Mouse (Mus musculus): ENCODE results near the gene Zfhx3. TPM values are rescaled to one million over a fixed set of nuclear protein-coding genes. Genes with fewer than 3 reads are reported as not detected.
A peak's percentile ranks its signal among the peaks of the same experiment; 100 is the strongest.

Gene Zfhx3
- total and polyA plus RNA-seq, 2 experiments, result 1.3 to 1.5 TPM

DNA sequence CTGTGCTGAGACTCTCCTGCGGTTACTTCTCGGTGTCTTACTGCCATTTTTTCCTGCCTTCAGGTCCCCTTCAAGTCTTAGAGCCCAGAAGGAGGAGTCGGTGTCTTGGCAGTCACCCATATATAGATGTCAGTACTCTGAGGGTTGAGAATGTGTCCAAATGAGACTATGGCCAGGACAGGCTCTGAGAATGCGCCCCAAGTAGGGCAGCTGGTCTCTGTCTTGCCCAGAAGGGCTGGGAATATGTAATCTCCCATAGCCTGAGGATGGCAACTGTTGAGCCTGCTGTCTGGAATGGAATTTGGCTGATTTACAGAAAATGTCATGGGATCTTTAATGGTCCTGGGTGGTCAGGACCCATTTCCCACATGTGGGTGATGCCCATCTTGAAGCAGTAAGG lies 881.6 kb downstream of the Zfhx3 start:
- WGBS, result 94% methylated on average over 4 of the region's 4 CpGs
- no peaks in the 10 kb centered on the region for H3K4me1 ChIP-seq (ENCODE audit: control insufficient read depth, insufficient read depth, low read length)
- H3K36me3 ChIP-seq (ENCODE audit: control insufficient read depth, insufficient read depth, low read length), result no peaks in the 10 kb centered on the region
- peaks cover 15% of the 10 kb centered on the region for H3K79me2 ChIP-seq (ENCODE audit: control insufficient read depth, insufficient read depth, low read length)
- H3K4me3 ChIP-seq (ENCODE audit: insufficient read depth, low read depth, low read length), result no peak overlapping the region
- TF ChIP-seq CTCF (IDR thresholded peaks at IDR 0.05; ENCODE audit: low read depth, low read length), result no peak
- no peak for TF ChIP-seq POLR2A (IDR thresholded peaks at IDR 0.05; ENCODE audit: extremely low read depth, insufficient read depth, low read length)
- no peak overlapping the region for H3K9ac ChIP-seq (ENCODE audit: low read depth, low read length)
- no peak for DNase-seq (ENCODE audit: extremely low read depth, low read depth, low spot score)
- no peaks in the 10 kb centered on the region for H3K27me3 ChIP-seq (ENCODE audit: control insufficient read depth, insufficient read depth, low read length)
- no peak overlapping the region for H3K27ac ChIP-seq (replicated peaks; ENCODE audit: insufficient read depth, low read depth, low read length)

DNA sequence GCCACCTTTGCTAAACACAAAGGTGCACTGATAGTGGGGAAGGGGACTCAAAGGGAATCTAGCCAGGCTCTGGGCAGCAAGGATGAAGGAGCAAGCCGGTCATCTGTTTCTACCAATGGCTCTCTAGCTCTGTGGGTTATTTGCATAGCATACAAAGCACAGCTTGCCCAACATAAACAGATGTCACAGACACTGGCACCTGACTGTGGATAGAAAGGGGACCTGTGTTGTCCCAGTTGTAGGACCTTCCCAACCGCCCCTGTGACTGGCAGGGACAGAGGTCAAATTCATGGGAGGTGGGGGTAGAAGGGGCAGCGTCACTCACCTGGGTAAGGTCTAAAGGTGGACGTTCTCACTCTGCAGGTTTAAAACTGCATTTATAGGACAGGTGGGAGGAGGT lies 884.0 kb downstream of the Zfhx3 start:
- no peak for DNase-seq (ENCODE audit: extremely low read depth, low read depth, low spot score)
- H3K36me3 ChIP-seq (ENCODE audit: control insufficient read depth, insufficient read depth, low read length), result no peaks in the 10 kb centered on the region

DNA sequence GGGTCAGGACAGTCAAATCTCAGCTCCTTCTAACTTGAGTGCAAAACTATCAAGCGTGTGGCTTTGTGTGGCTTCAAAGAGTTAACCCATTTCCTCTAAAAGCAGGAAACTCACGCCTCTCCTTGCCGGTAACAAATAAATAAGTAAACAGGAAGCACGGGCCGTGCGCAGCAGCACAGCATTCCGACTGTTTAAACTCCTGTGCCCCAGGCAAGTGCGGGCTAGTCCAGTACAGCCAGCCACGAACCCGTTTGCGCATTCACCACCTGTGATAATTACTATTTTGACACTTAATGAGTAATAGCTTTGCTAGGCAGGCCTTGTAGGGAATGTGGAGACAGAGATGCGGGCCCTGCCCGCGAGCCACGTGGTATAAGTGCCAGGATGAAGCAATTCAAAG lies 885.0 kb downstream of the Zfhx3 start:
- Histone ChIP-seq H3K27me3 (ENCODE audit: control insufficient read depth, insufficient read depth, low read length) (no peaks in the 10 kb centered on the region), H3K27ac (replicated peaks; ENCODE audit: insufficient read depth, low read depth, low read length) (0 out of 2 replicates have a peak overlapping the region, but pooled peaks have one; percentile 1), H3K4me1 (ENCODE audit: control insufficient read depth, insufficient read depth, low read length) (no peaks in the 10 kb centered on the region), H3K36me3 (ENCODE audit: control insufficient read depth, insufficient read depth, low read length) (no peaks in the 10 kb centered on the region), H3K4me3 (ENCODE audit: insufficient read depth, low read depth, low read length) (peak overlapping the region; percentile 18; the same call in 1 of the 2 replicates), H3K79me2 (ENCODE audit: control insufficient read depth, insufficient read depth, low read length) (peaks cover 13% of the 10 kb centered on the region), H3K9ac (ENCODE audit: low read depth, low read length) (peak overlapping the region; percentile 31; the same call in 1 of the 2 replicates)
- TF ChIP-seq CTCF (IDR thresholded peaks at IDR 0.05; ENCODE audit: low read depth, low read length) (no peak), POLR2A (IDR thresholded peaks at IDR 0.05; ENCODE audit: extremely low read depth, insufficient read depth, low read length) (no peak)
- DNase-seq (ENCODE audit: extremely low read depth, low read depth, low spot score), result no peak
- WGBS, result 77% methylated on average over 15 of the region's 15 CpGs

More for the DNA sequence above, 884.0 kb downstream of the Zfhx3 start:
- Histone ChIP-seq H3K27me3 (ENCODE audit: control insufficient read depth, insufficient read depth, low read length) (no peaks in the 10 kb centered on the region), H3K4me1 (ENCODE audit: control insufficient read depth, insufficient read depth, low read length) (no peaks in the 10 kb centered on the region), H3K79me2 (ENCODE audit: control insufficient read depth, insufficient read depth, low read length) (peaks cover 16% of the 10 kb centered on the region), H3K4me3 (ENCODE audit: insufficient read depth, low read depth, low read length) (no peak overlapping the region), H3K9ac (ENCODE audit: low read depth, low read length) (no peak overlapping the region), H3K27ac (replicated peaks; ENCODE audit: insufficient read depth, low read depth, low read length) (no peak overlapping the region)
- 55% methylated on average over 4 of the region's 4 CpGs for WGBS
- TF ChIP-seq POLR2A (IDR thresholded peaks at IDR 0.05; ENCODE audit: extremely low read depth, insufficient read depth, low read length) (no peak), CTCF (IDR thresholded peaks at IDR 0.05; ENCODE audit: low read depth, low read length) (no peak)

DNA sequence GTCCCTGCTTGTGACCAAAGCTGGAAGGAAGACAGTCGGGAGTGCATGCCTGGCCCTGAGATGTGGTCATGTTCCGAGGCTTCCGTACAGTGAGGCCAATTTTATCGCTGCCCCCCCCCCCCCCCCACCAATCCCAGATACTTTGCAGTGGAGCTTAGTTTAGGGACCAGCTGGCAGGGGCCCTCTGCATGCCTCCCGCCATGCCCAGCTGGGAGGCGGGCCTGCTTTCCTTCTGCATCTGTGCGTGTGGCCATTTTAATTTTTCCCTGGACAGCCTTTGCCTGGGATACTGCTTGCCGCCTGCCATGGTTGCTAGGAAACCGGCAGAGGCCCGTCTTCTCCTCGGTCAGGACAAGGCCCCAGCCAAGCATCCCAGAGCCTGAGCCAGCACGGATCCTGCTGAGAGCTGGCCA lies 886.9 kb downstream of the Zfhx3 start:
- 85% methylated on average over 12 of the region's 12 CpGs for WGBS
- Histone ChIP-seq H3K4me1 (ENCODE audit: control insufficient read depth, insufficient read depth, low read length) (no peaks in the 10 kb centered on the region), H3K36me3 (ENCODE audit: control insufficient read depth, insufficient read depth, low read length) (no peaks in the 10 kb centered on the region), H3K27ac (replicated peaks; ENCODE audit: insufficient read depth, low read depth, low read length) (no peak overlapping the region), H3K79me2 (ENCODE audit: control insufficient read depth, insufficient read depth, low read length) (peaks cover 13% of the 10 kb centered on the region), H3K9ac (ENCODE audit: low read depth, low read length) (no peak overlapping the region), H3K27me3 (ENCODE audit: control insufficient read depth, insufficient read depth, low read length) (no peaks in the 10 kb centered on the region), H3K4me3 (ENCODE audit: insufficient read depth, low read depth, low read length) (no peak overlapping the region)
- no peak for TF ChIP-seq CTCF (IDR thresholded peaks at IDR 0.05; ENCODE audit: low read depth, low read length)
- TF ChIP-seq POLR2A (IDR thresholded peaks at IDR 0.05; ENCODE audit: extremely low read depth, insufficient read depth, low read length), result no peak
- DNase-seq (ENCODE audit: extremely low read depth, low read depth, low spot score), result no peak

DNA sequence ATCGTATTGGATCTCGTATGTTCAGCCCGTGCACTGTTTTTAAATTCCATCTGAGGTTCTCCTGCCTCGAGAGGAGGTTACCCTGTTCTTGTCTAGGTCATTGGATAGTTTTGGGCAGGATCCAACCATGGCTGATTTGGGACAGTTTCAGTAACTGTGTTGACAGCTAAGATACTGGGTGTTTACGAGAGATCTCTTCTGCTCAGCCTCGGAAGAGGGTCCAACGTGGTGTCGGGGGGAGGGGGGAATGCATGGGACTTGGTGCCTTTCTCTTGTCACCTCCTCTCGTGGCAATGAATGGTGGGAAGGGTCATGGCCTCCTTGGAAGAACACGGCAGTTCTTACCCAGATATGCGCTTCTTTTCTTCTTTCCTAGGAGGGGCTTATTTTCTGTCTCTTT lies 892.7 kb downstream of the Zfhx3 start:
- no peak overlapping the region for H3K9ac ChIP-seq (ENCODE audit: low read depth, low read length)

DNA sequence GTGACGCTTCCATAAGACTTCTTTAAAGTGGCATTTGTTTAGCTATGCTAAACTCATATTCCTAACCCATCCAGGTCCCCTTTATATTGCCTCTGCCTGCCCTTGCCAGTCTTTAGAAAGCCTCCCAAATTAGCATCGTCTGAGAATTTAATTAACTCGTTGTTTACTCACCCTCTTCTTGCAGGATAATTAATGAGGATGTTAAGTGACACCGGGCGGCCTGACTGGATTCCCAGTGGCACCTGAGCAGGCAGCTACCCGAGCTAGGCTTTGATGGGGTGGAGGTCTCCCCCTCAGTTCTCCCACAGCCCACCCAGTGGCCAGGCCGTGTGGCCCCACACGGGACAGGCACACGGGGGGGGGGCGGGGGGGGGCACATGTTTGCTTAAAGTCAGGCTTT lies 895.3 kb downstream of the Zfhx3 start:
- DNase-seq (ENCODE audit: extremely low read depth, low read depth, low spot score), result no peak
- Histone ChIP-seq H3K36me3 (ENCODE audit: control insufficient read depth, insufficient read depth, low read length) (no peaks in the 10 kb centered on the region), H3K27me3 (ENCODE audit: control insufficient read depth, insufficient read depth, low read length) (no peaks in the 10 kb centered on the region), H3K4me1 (ENCODE audit: control insufficient read depth, insufficient read depth, low read length) (no peaks in the 10 kb centered on the region), H3K9ac (ENCODE audit: low read depth, low read length) (no peak overlapping the region), H3K4me3 (ENCODE audit: insufficient read depth, low read depth, low read length) (no peak overlapping the region), H3K79me2 (ENCODE audit: control insufficient read depth, insufficient read depth, low read length) (no peaks in the 10 kb centered on the region; the same call in 1 of the 2 replicates), H3K27ac (replicated peaks; ENCODE audit: insufficient read depth, low read depth, low read length) (no peak overlapping the region)
- WGBS, result 58% methylated on average over 10 of the region's 10 CpGs
- TF ChIP-seq CTCF (IDR thresholded peaks at IDR 0.05; ENCODE audit: low read depth, low read length) (no peak), POLR2A (IDR thresholded peaks at IDR 0.05; ENCODE audit: extremely low read depth, insufficient read depth, low read length) (no peak)

More for the DNA sequence above, 892.7 kb downstream of the Zfhx3 start:
- TF ChIP-seq POLR2A (IDR thresholded peaks at IDR 0.05; ENCODE audit: extremely low read depth, insufficient read depth, low read length), result no peak
- TF ChIP-seq CTCF (IDR thresholded peaks at IDR 0.05; ENCODE audit: low read depth, low read length), result no peak
- 90% methylated on average over 11 of the region's 11 CpGs for WGBS
- H3K4me1 ChIP-seq (ENCODE audit: control insufficient read depth, insufficient read depth, low read length), result no peaks in the 10 kb centered on the region
- H3K27ac ChIP-seq (replicated peaks; ENCODE audit: insufficient read depth, low read depth, low read length), result no peak overlapping the region
- no peak for DNase-seq (ENCODE audit: extremely low read depth, low read depth, low spot score)
- H3K27me3 ChIP-seq (ENCODE audit: control insufficient read depth, insufficient read depth, low read length), result no peaks in the 10 kb centered on the region
- no peaks in the 10 kb centered on the region for H3K36me3 ChIP-seq (ENCODE audit: control insufficient read depth, insufficient read depth, low read length)
- no peak overlapping the region for H3K4me3 ChIP-seq (ENCODE audit: insufficient read depth, low read depth, low read length)
- H3K79me2 ChIP-seq (ENCODE audit: control insufficient read depth, insufficient read depth, low read length), result no peaks in the 10 kb centered on the region; the same call in 1 of the 2 replicates
